Comparison of ENCODE assay signal across 23 mouse cellular contexts in genomic region chr12:77222272-77222874, GRCm38 (mm10). TPM values are rescaled to one million over a fixed set of nuclear protein-coding genes. Genes with fewer than 3 reads are reported as not detected.
DNase-seq lines count a peak whose midpoint lies in the region; ATAC-seq and TF ChIP-seq lines count a peak whose summit lies in the region.
"Had no signal": no experiment of that assay in that cellular context is flagged by ENCODE, and none has a peak within 500 bp of the region (broad histone marks: within the 10 kb centered on the region; RNA-seq: fewer than 3 reads in every experiment).

No protein-coding gene starts in this region.

- no peaks in the 10 kb centered on the region for H3K9me3 ChIP-seq in MEL (replicated peaks; ENCODE audit: insufficient read depth, low read length)
- H3K9me3 ChIP-seq in embryonic facial prominence, embryonic 10.5 days, result no peaks in the 10 kb centered on the region
- H3K9me3 ChIP-seq: G1E had no signal

- DNase-seq in MEL (ENCODE audit: low read depth, low spot score) (peak; percentile 86), liver (no peak)
- DNase-seq in embryonic facial prominence, embryonic 10.5 days (ENCODE audit: low spot score), result no peak
- DNase-seq in frontal cortex, adult 2 months (ENCODE audit: extremely low spot score in 1 of 2, low spot score in 1 of 2), result no peak
- no peak for DNase-seq in adrenal gland, postnatal 36 days
- DNase-seq: adrenal gland, adult 2 months; adrenal gland, adult 8-10 months; adrenal gland, postnatal 10 days; adrenal gland, postnatal 14 days; adrenal gland, postnatal 25 days; B cell, adult 2 months; cerebellum, adult 11 months; cerebellum, adult 11-12 months; cerebellum, adult 18-20 months; cerebellum, adult 2 months had no signal

- H3K36me3 ChIP-seq in MEL (ENCODE audit: control insufficient read depth in 1 of 2, insufficient read depth in 2 of 2, low read length in 2 of 2), result peaks cover 0 to 59% of the 10 kb centered on the region in 2 experiments; a peak in 2 of 4 replicates
- no peaks in the 10 kb centered on the region for H3K36me3 ChIP-seq in embryonic facial prominence, embryonic 10.5 days (replicated peaks)

- TF ChIP-seq CTCF in MEL (IDR thresholded peaks at IDR 0.05 in 2 of 3, conservative IDR thresholded peaks at IDR 0.05 in 1 of 3; ENCODE audit: control insufficient read depth in 1 of 3, insufficient read depth in 1 of 3, low read depth in 2 of 3, low read length in 3 of 3, poor library complexity in 1 of 3, severe bottlenecking in 1 of 3), result no peak

- H3K27me3 ChIP-seq in MEL (ENCODE audit: control insufficient read depth in 1 of 2, insufficient read depth in 2 of 2, low read length in 2 of 2), result no peaks in the 10 kb centered on the region
- H3K27me3 ChIP-seq in embryonic facial prominence, embryonic 10.5 days (replicated peaks; ENCODE audit: low read depth, poor library complexity, severe bottlenecking), result no peaks in the 10 kb centered on the region
- H3K27me3 ChIP-seq: CH12.LX, Patski had no signal

- H3K27ac ChIP-seq in MEL (ENCODE audit: control insufficient read depth, low read depth, low read length), result peak overlapping the region; percentile 93
- H3K27ac ChIP-seq in embryonic facial prominence, embryonic 10.5 days (replicated peaks), result no peak overlapping the region

- peaks cover 7% of the 10 kb centered on the region for H3K79me2 ChIP-seq in MEL (ENCODE audit: control insufficient read depth, insufficient read depth, low read length, poor library complexity)

- peak; percentile 71 to 87 for TF ChIP-seq EP300 in MEL (IDR thresholded peaks at IDR 0.05; ENCODE audit: low read depth in 1 of 2, low read length in 2 of 2)

- peak overlapping the region; percentile 61 for H3K9ac ChIP-seq in MEL (ENCODE audit: control insufficient read depth, low read depth, low read length, poor library complexity, severe bottlenecking)

- peak; percentile 88 for ATAC-seq in granulocyte monocyte progenitor cell, adult 5-6 weeks (replicated peaks; ENCODE audit: poor library complexity, severe bottlenecking)
- peak; percentile 70 for ATAC-seq in megakaryocyte, adult 5-6 weeks (ENCODE audit: poor library complexity, severe bottlenecking)
- peak; percentile 60; the same call in 1 of the 2 replicates for ATAC-seq in megakaryocyte progenitor cell, adult 5-6 weeks (replicated peaks; ENCODE audit: poor library complexity)
- ATAC-seq: activated CD4-positive, CD25-positive, alpha-beta regulatory T cell, adult 4 months; CD4-positive, CD25-positive, alpha-beta regulatory T cell, adult 4 months; Patski had no signal

- H3K4me3 ChIP-seq in MEL (ENCODE audit: control insufficient read depth in 1 of 2, insufficient read depth in 1 of 2, low read depth in 2 of 2, low read length in 2 of 2), result peak overlapping the region; percentile 21 to 31
- no peak overlapping the region for H3K4me3 ChIP-seq in embryonic facial prominence, embryonic 10.5 days

- WGBS in embryonic facial prominence, embryonic 10.5 days, result 89% methylated on average over 6 of the region's 6 CpGs

- TF ChIP-seq RAD21 in MEL (IDR thresholded peaks at IDR 0.05; ENCODE audit: low read depth, low read length), result no peak

- no peak for TF ChIP-seq POLR2A in MEL (IDR thresholded peaks at IDR 0.05; ENCODE audit: control insufficient read depth in 1 of 2, insufficient read depth in 1 of 2, low read depth in 1 of 2, low read length in 2 of 2, poor library complexity in 1 of 2)

- H3K4me1 ChIP-seq in MEL (ENCODE audit: control insufficient read depth in 1 of 2, insufficient read depth in 2 of 2, low read length in 2 of 2), result peaks cover 36 to 46% of the 10 kb centered on the region in 2 experiments
- no peaks in the 10 kb centered on the region for H3K4me1 ChIP-seq in embryonic facial prominence, embryonic 10.5 days

TF ChIP-seq in MEL, 35 proteins besides CTCF, POLR2A, EP300 and RAD21:
- peak; percentile 41; the same call in 1 of the 2 replicates for TF ChIP-seq ZMIZ1 (IDR thresholded peaks at IDR 0.05; ENCODE audit: low read depth, low read length)
- TF ChIP-seq MXI1 (IDR thresholded peaks at IDR 0.05; ENCODE audit: low read depth, low read length), result peak; percentile 60; the same call in 1 of the 2 replicates
- 0 out of 2 replicates have a peak, but pooled peaks have one; percentile 53 for TF ChIP-seq MYC (IDR thresholded peaks at IDR 0.05; ENCODE audit: low read depth, low read length)
- TF ChIP-seq MAFK (IDR thresholded peaks at IDR 0.05; ENCODE audit: borderline replicate concordance, low read depth, low read length), result no peak
- peak; percentile 58 for TF ChIP-seq TBP (IDR thresholded peaks at IDR 0.05; ENCODE audit: low read depth, low read length)
- peak; percentile 72 for TF ChIP-seq GATA1 (IDR thresholded peaks at IDR 0.05; ENCODE audit: low read depth, low read length)
- TF ChIP-seq MAZ (IDR thresholded peaks at IDR 0.05; ENCODE audit: low read depth, low read length), result no peak
- peak; percentile 5; the same call in 1 of the 2 replicates for TF ChIP-seq CHD1 (IDR thresholded peaks at IDR 0.05; ENCODE audit: low read depth, low read length)
- no peak for TF ChIP-seq MEF2A (IDR thresholded peaks at IDR 0.05; ENCODE audit: extremely low read depth, insufficient replicate concordance, low read depth, low read length, poor library complexity, severe bottlenecking)
- TF ChIP-seq RCOR1 (IDR thresholded peaks at IDR 0.05; ENCODE audit: low read depth, low read length), result peak; percentile 8; the same call in 1 of the 2 replicates
- TF ChIP-seq E2F4 (IDR thresholded peaks at IDR 0.05; ENCODE audit: borderline replicate concordance, low read depth, low read length), result no peak
- TF ChIP-seq NELFE (IDR thresholded peaks at IDR 0.05; ENCODE audit: low read depth, low read length), result peak; percentile 45; the same call in 1 of the 2 replicates
- TF ChIP-seq MAX (IDR thresholded peaks at IDR 0.05; ENCODE audit: low read length), result no peak
- TF ChIP-seq CHD2 (IDR thresholded peaks at IDR 0.05; ENCODE audit: low read length), result no peak
- peak; percentile 74 for TF ChIP-seq MYB (IDR thresholded peaks at IDR 0.05; ENCODE audit: low read depth, low read length)
- peak; percentile 18 for TF ChIP-seq SIN3A (IDR thresholded peaks at IDR 0.05; ENCODE audit: low read length)
- peak; percentile 32; the same call in 1 of the 2 replicates for TF ChIP-seq TCF12 (IDR thresholded peaks at IDR 0.05; ENCODE audit: low read depth, low read length)
- no peak for TF ChIP-seq USF1 (IDR thresholded peaks at IDR 0.05; ENCODE audit: low read depth, low read length)
- 0 out of 2 replicates have a peak, but pooled peaks have one; percentile 45 for TF ChIP-seq POLR2AphosphoS2 (IDR thresholded peaks at IDR 0.05; ENCODE audit: low read length)
- no peak for TF ChIP-seq ZNF384 (IDR thresholded peaks at IDR 0.05; ENCODE audit: low read depth, low read length)
- no peak for TF ChIP-seq ZC3H11A (IDR thresholded peaks at IDR 0.05; ENCODE audit: low read depth, low read length)
- TF ChIP-seq ETS1 (IDR thresholded peaks at IDR 0.05; ENCODE audit: low read depth, low read length), result peak; percentile 81

RNA-seq across cellular contexts. Expression of gene Fut8, which starts 15.6 kb away (rescaled TPM):
- total RNA-seq in MEL (2012; rRNA removed), result 61.3 and 82.5 TPM in 2 replicates
- 10 to 100 TPM; 73.7 to 90.0 TPM for polyA plus RNA-seq in MEL (2012; ENCODE audit: insufficient read depth in 1 of 2, insufficient read length in 2 of 2, low read depth in 1 of 2, low replicate concordance in 2 of 2, missing spikeins in 1 of 2)
- 114 and 142 TPM in 2 replicates for total RNA-seq in granulocyte monocyte progenitor cell, adult 5-6 weeks (2014; fragmentation: Nextera tagmentation)
- 169 and 181 TPM in 2 replicates for total RNA-seq in granulocyte monocyte progenitor cell, adult 5-6 weeks (2017)
- total RNA-seq in megakaryocyte, adult 5-6 weeks (2015), result 48.3 and 53.9 TPM in 2 replicates
- 44.6 and 46.2 TPM in 2 replicates for total RNA-seq in megakaryocyte, adult 5-6 weeks (2017)
- total RNA-seq in megakaryocyte progenitor cell, adult 5-6 weeks (2015), result 158 and 172 TPM in 2 replicates
- total RNA-seq in megakaryocyte progenitor cell, adult 5-6 weeks (2017), result 119 and 151 TPM in 2 replicates
- polyA plus RNA-seq in embryonic facial prominence, embryonic 10.5 days (2016; fragmentation: Nextera tagmentation; extraction: Ambion mirVana), result 24.6 and 26.0 TPM in 2 replicates
- polyA plus RNA-seq in frontal cortex, adult 2 months (2012; rRNA removed), result 25.8 and 29.8 TPM in 2 replicates
- total RNA-seq in adrenal gland, postnatal 36 days (2021), result 10 to 100 TPM; 39.2 to 43.0 TPM
